Mouse (Mus musculus): ENCODE results near the gene Vmn1r220. TPM values are rescaled to one million over a fixed set of nuclear protein-coding genes. Genes with fewer than 3 reads are reported as not detected.
"Not testable (repeated sequence)": the region's sequence is repeated elsewhere in the genome, so short reads cannot be mapped to it uniquely, and the experiment has no call there.

Vmn1r220 gene
- not detected for total RNA-seq (2021)

GRCm38 (mm10) chr13:23187875-23188274 lies at the start of gene Vmn1r220:
Gene Vmn1r220, minus strand, starts transcription at chr13:23187975.
- no peak for DNase-seq

DNA sequence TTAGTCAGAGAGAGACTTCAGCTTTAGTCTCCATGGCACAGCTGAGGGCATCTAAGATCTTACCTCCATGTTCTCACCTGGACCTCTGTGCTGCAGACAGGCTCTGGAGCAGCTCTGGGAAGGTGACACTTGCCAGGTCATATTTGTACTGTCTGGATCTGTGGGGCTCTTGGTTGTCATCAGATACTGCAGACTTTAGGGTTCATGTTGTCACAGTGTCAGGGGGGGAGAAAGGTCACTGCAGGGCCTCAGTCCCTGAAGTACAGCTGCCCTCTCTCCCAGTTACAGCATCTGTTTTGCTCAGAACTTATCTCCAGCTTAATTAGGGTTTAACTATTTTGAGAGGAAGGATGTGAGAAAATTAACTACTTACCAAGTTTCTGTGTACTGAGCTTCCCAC lies 48.1 kb upstream of the Vmn1r220 start, which contains the start of gene Vmn1r222:
Vmn1r222 (minus strand) TSS at position 101 of the 400 bp plus-strand sequence.
- DNase-seq, result not testable (repeated sequence)

DNA sequence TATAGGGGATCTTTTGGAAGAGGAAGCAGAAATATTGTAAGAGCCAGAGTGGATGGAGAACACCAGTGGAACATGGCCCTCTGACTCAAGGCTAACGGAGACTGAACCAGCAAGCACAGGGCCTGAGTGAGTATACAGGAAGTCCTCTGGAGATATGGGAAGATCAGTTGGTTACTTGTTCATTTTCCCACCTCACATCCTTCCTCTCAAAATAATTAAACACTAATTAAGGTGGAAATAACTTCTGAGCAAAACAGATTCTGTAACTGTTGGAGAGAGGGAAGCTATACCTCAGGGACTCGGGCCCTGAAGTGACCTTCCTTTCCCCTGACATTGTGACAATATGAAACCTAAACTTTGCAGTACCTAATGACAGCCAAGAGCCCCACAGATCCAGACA lies 26.1 kb upstream of the Vmn1r220 start, which contains the start of gene Vmn1r221:
Vmn1r221 (plus strand) TSS at position 301 of the 400 bp plus-strand sequence.
- not testable (repeated sequence) for DNase-seq

DNA sequence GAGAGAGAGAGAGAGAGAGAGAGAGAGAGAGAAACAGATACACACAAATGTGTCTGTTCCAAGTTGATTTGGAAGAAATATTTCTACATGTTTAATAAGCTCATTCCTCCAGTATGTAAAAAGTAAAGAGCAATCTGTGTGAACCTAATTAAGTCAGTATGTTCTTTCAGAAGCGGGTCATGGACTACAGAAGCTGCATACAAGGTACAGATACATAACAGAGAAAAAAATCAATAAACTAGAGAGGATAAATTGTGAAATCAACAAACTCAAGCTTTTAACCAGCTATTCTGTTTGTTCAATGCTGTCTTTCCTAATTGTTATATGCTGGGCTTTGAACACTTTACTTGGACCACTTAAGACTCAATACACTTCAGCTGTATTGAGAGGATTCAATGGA lies 16.1 kb upstream of the Vmn1r220 start:
- DNase-seq, result not testable (repeated sequence)

DNA sequence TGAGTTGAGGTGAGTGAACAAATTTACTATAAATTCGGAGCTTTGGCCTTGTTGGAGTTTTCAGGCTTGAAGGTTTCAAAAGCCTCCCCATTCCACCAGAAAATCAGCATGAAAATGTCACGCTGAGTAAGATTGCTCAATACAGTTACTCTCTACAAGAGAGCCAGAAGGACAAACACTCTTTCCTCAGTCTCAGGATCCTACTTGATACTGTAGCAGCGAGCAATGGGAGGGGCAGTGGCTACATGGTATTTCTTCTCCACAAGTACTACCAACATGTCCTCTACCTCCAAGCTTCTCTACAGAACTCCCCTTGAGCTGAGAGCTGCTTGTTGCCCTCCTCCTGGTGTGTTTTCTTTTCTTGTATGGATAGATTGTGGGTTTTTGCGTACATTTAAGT lies 21.3 kb downstream of the Vmn1r220 start:
- not testable (repeated sequence) for DNase-seq

DNA sequence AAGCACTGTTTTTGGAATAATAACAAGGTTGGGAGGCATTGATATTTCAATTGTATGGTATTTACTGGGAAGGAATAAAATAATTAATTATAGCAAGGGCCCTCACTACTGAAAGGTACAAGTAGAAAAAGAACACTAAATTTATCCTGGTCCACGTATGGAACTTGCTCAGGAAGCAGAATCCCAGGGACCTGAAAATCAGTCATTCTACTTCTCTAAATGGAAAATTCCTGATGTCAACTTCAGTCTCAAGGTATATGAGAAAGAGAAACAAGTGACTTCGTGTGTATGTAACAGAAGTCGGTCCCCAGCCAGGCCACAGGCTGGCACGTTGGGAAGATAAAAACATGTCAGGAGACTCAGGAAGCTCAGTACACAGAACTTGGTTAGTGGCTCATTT lies 28.8 kb downstream of the Vmn1r220 start, which contains the start of gene Vmn1r219:
Vmn1r219 (plus strand) TSS at position 301 of the 400 bp plus-strand sequence.
- no peak for DNase-seq

- DNase-seq, result peak; percentile 27
These were observed 29.9 kb downstream of the Vmn1r220 start for GRCm38 (mm10) chr13:23157848-23158247.

DNA sequence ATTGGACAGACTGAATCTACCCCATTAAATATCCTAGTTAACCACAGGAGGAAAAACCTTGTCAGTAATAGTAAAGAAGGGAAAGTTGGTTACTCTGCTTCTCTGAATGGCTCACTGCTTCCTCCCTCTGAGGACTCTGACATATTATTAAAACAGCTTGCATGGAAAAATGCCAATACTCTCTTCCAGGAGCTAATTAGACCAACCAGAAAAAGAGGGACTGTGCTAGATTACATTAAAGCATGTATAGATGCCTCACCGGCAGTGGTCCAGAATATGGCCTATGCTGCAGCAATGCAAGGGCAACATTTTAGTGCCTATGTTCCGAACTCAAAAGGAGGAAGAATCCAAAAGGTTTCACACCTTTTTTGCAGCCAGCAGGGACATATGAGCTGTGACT lies 48.9 kb downstream of the Vmn1r220 start:
- no peak for DNase-seq

DNA sequence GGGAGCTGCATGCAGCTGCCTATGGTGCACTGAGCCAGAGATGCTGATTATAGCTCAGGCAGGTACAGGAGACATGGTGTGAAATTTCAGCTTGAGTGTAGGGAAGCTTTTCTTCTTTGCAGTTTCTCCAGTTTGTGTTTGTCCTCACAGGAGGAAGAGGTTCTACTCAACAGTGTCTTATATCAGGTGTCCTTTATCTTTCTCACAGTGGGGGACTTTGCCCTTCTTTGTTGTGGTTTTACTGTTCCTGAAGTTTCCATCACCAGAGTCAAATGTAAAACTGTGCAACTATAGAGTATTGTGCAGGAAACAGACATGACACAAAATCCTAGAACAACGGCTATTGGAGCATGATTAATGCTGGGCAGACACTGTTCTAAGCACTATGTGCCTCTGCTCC lies 54.3 kb downstream of the Vmn1r220 start:
- no peak for DNase-seq

DNA sequence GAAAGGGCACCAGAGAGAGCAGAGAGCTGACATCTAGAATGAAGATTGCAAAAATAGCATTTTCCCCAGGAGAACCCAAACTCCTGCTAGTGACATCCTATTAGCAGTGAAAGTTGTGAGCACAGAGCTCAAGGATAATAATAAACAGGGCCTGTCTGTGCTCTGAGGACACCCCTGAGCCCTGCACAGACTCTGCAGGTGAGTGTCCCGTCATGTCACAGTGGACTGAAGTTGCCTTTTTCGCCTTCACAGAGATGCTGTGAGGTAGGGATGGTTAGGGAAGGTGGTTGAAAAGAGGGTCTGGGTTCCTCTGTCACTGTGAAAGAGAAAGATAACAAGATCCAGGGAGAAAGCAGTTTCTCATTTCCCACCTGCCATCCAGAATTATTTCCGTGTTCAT lies 54.7 kb downstream of the Vmn1r220 start, which contains the start of gene Vmn1r218:
Vmn1r218 (plus strand) TSS at position 57 of the 400 bp plus-strand sequence.
- DNase-seq, result no peak

Other genes with a start within 250 kb of the Vmn1r220 start
- gene Vmn1r213, start 180.3 kb downstream of the Vmn1r220 start, total RNA-seq (2021), result not detected
- not detected for gene Vmn1r214, start 157.6 kb downstream of the Vmn1r220 start, total RNA-seq (2021)
- not detected for gene Vmn1r215, start 120.0 kb downstream of the Vmn1r220 start, total RNA-seq (2021)
- not detected for gene Vmn1r217, start 69.7 kb downstream of the Vmn1r220 start, total RNA-seq (2021)
- not detected for gene Vmn1r218, start 54.8 kb downstream of the Vmn1r220 start, total RNA-seq (2021)
- gene Vmn1r219, start 28.7 kb downstream of the Vmn1r220 start, total RNA-seq (2021), result not detected
- not detected for gene Vmn1r221, start 26.2 kb upstream of the Vmn1r220 start, total RNA-seq (2021)
- gene Vmn1r222, start 48.0 kb upstream of the Vmn1r220 start, total RNA-seq (2021), result not detected
- not detected for gene Vmn1r223, start 59.2 kb upstream of the Vmn1r220 start, total RNA-seq (2021)
- 10 to 100 TPM; 17.6 to 23.5 TPM for gene Zfp322a, start 181.2 kb upstream of the Vmn1r220 start, total RNA-seq (2021)
- gene Abt1, start 235.9 kb upstream of the Vmn1r220 start, total RNA-seq (2021), result 1 to 10 TPM; 5.0 to 5.6 TPM

Data from heart, postnatal 4 days (tissue).